Mouse (Mus musculus) spleen, adult 2 months (tissue): ENCODE results near the gene Tmem189.

Source experiments
- CTCF ChIP-seq: fragments of 200-500 bp; IDR thresholded peaks from 2 replicates; pipeline ENCODE4 v1.5.1; 2011; ENCODE audit warnings: mild to moderate bottlenecking, inconsistent platforms; ENCODE audit not compliant: insufficient read depth, insufficient read length, insufficient replicate concordance; ENCODE audit errors: extremely low read depth
- POLR2A ChIP-seq: fragments of 200-500 bp; IDR thresholded peaks from 2 replicates; pipeline ENCODE4 v1.6.1; 2011; ENCODE audit warnings: low read depth, low read length, inconsistent platforms

DNA sequence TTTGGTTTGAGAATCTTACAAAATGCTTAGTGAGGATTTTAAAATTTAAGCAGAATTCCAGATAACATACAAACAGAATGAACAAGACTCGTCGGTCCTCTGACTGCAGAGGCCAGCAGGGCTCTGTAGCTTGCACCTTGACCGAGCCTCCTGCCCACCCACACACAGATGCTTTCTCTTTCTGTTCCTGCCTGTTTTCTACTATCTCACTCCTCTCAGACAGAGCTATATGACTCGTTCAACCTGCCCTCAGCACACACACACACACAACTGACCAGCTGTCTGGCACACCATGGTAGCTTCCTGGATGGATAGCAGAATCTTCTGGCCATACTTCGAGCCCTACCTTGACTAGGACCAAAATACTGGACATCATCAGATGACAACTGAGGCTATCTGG lies 66.7 kb downstream of the Tmem189 start:
- TF ChIP-seq POLR2A (no peak), CTCF (no peak)
